Mouse (Mus musculus): ENCODE results near the gene Foxn3. TPM values are rescaled to one million over a fixed set of nuclear protein-coding genes. Genes with fewer than 3 reads are reported as not detected.

Foxn3 gene
- polyA plus RNA-seq, 1 experiment from 2014 or later, result 54.0 TPM

DNA sequence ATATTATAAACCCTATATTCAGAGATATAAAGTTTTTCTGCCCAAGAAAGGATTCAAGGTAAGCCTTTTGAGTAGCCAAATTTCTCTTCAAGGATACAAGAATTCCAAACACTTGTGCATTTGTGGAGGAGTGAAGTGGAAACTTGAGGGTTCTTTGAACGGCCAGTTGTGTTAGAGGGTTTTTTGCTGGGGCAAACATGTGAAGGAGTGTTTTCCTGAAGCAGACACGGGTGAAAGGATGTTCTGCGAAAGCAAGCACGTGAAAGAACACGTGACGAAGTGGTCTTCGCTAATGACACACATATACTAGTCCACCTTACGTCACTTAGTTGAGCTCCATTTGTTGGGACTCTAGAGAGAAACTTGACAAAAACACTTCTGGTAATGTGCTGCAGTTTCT is 162.5 kb downstream of the Foxn3 start:
- no peaks in the 10 kb centered on the region for H3K27me3 ChIP-seq (ENCODE audit: insufficient read depth, low read length)
- H3K36me3 ChIP-seq (ENCODE audit: insufficient read depth, low read length), result no peaks in the 10 kb centered on the region
- H3K4me1 ChIP-seq (replicated peaks; ENCODE audit: insufficient read depth, low read length), result no peaks in the 10 kb centered on the region
- DNase-seq (ENCODE audit: low spot score), result no peak
- ATAC-seq (replicated peaks; ENCODE audit: low FRiP score, low read depth), result no peak
- no peaks in the 10 kb centered on the region for H3K9me3 ChIP-seq (replicated peaks; ENCODE audit: low read length)
- H3K4me2 ChIP-seq (ENCODE audit: low read length), result no peak overlapping the region
- H3K4me3 ChIP-seq (replicated peaks; ENCODE audit: low read depth, low read length), result no peak overlapping the region
- no peak for TF ChIP-seq CTCF (IDR thresholded peaks at IDR 0.05; ENCODE audit: low read depth)
- WGBS, result 95% methylated on average over 8 of the region's 8 CpGs
- H3K9ac ChIP-seq (ENCODE audit: low read depth, low read length), result no peak overlapping the region
- H3K27ac ChIP-seq, result no peak overlapping the region

DNA sequence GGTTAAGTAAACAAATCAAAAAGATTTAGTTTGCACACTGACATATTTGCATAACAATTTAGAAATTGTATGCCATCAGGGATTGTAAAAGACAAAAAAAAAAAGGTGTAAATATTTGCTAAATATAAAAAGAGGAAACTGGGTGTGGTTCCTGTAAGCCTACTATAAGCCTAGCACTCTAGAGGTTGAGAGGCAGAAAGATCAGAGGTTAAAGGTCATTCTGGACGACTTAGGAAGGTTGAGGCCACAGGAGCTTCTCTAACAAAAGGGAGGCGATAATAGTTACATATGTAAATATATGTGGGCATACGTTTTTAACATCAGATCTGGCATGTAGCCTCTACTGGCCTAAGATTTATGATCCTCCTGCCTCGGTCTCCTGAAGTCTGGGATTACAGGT is 163.8 kb downstream of the Foxn3 start:
- H3K36me3 ChIP-seq (ENCODE audit: insufficient read depth, low read length), result no peaks in the 10 kb centered on the region
- TF ChIP-seq CTCF (IDR thresholded peaks at IDR 0.05; ENCODE audit: low read depth), result no peak
- no peak overlapping the region for H3K27ac ChIP-seq
- no peaks in the 10 kb centered on the region for H3K4me1 ChIP-seq (replicated peaks; ENCODE audit: insufficient read depth, low read length)
- no peak overlapping the region for H3K4me2 ChIP-seq (ENCODE audit: low read length)
- H3K9ac ChIP-seq (ENCODE audit: low read depth, low read length), result no peak overlapping the region
- WGBS, result 67% methylated on average over 4 of the region's 4 CpGs
- no peaks in the 10 kb centered on the region for H3K27me3 ChIP-seq (ENCODE audit: insufficient read depth, low read length)
- ATAC-seq (replicated peaks; ENCODE audit: low FRiP score, low read depth), result no peak
- no peaks in the 10 kb centered on the region for H3K9me3 ChIP-seq (replicated peaks; ENCODE audit: low read length)
- H3K4me3 ChIP-seq (replicated peaks; ENCODE audit: low read depth, low read length), result no peak overlapping the region
- DNase-seq (ENCODE audit: low spot score), result no peak

DNA sequence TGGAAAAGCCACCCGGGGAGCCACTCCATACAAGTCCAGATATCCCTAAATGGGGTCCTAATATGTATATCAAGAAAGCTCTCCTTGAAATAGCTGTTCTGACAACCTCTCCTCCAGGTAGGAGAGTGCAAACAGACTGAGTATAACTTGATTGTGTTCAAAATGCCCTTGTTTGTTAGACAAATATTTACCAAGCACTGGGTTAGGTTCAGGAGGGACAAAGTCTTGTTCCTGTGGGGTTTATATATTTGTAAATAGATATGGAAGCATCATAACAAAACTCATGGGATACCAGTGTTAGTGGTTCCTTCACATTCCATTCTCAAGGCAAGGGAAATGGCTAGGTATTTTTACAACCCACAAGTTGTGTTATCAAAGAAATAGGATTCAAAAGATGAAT is 166.9 kb downstream of the Foxn3 start:
- no peak for ATAC-seq (replicated peaks; ENCODE audit: low FRiP score, low read depth)

DNA sequence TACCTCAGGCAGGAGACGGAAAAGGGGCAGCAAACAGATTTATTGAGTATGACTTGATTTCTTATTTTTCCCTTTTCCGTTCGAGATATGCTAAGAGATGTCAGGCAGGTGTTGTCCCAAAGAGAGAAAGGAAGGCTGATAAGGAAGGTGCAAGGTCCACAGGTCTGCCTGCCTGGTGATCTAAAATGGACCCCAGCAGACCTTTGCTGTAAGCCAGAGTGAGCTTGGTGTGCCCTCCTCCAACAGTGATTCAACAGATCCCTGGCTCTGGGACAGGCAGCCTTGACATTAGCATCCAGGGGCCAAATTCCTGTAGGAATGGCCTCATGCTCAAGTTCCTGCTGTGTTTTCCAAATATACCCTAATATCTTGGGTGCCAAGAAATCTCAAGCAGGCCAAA is 168.3 kb downstream of the Foxn3 start:
- H3K27me3 ChIP-seq (ENCODE audit: insufficient read depth, low read length), result no peaks in the 10 kb centered on the region
- WGBS, result 76% methylated on average over 3 of the region's 3 CpGs
- peaks cover 9% of the 10 kb centered on the region for H3K4me1 ChIP-seq (replicated peaks; ENCODE audit: insufficient read depth, low read length)
- H3K9me3 ChIP-seq (replicated peaks; ENCODE audit: low read length), result no peaks in the 10 kb centered on the region
- H3K9ac ChIP-seq (ENCODE audit: low read depth, low read length), result no peak overlapping the region
- no peak for TF ChIP-seq CTCF (IDR thresholded peaks at IDR 0.05; ENCODE audit: low read depth)
- H3K4me3 ChIP-seq (replicated peaks; ENCODE audit: low read depth, low read length), result no peak overlapping the region
- no peak for ATAC-seq (replicated peaks; ENCODE audit: low FRiP score, low read depth)
- no peaks in the 10 kb centered on the region for H3K36me3 ChIP-seq (ENCODE audit: insufficient read depth, low read length)
- H3K27ac ChIP-seq, result no peak overlapping the region
- no peak overlapping the region for H3K4me2 ChIP-seq (ENCODE audit: low read length)
- DNase-seq (ENCODE audit: low spot score), result no peak

More for the DNA sequence above, 166.9 kb downstream of the Foxn3 start:
- Histone ChIP-seq H3K4me3 (replicated peaks; ENCODE audit: low read depth, low read length) (no peak overlapping the region), H3K9ac (ENCODE audit: low read depth, low read length) (no peak overlapping the region), H3K27me3 (ENCODE audit: insufficient read depth, low read length) (no peaks in the 10 kb centered on the region), H3K9me3 (replicated peaks; ENCODE audit: low read length) (no peaks in the 10 kb centered on the region), H3K27ac (no peak overlapping the region), H3K4me1 (replicated peaks; ENCODE audit: insufficient read depth, low read length) (peaks cover 4% of the 10 kb centered on the region), H3K4me2 (ENCODE audit: low read length) (no peak overlapping the region), H3K36me3 (ENCODE audit: insufficient read depth, low read length) (no peaks in the 10 kb centered on the region)
- no peak for DNase-seq (ENCODE audit: low spot score)
- no peak for TF ChIP-seq CTCF (IDR thresholded peaks at IDR 0.05; ENCODE audit: low read depth)
- WGBS, result 96% methylated on average over 1 of the region's 1 CpGs

DNA sequence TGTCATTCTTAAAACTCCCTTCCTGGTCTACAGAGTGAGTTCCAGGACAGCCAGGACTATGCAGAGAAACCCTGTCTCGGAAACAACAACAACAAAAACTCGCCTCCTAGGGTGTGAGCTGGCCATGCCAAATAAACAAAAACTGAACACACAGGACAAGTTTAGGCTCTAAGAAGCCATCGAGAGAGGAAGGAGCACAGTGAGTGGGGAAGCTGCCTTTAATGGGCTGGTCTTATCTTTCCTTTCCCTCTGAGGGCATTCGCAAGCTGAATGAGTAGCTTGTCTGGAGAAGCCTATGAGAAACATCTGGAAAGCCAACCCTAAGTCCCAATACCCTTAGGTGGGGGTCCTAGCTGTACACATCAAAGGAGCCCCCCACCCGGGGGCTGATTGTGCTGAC is 168.7 kb downstream of the Foxn3 start:
- Histone ChIP-seq H3K27me3 (ENCODE audit: insufficient read depth, low read length) (no peaks in the 10 kb centered on the region), H3K9ac (ENCODE audit: low read depth, low read length) (no peak overlapping the region), H3K9me3 (replicated peaks; ENCODE audit: low read length) (no peaks in the 10 kb centered on the region), H3K4me3 (replicated peaks; ENCODE audit: low read depth, low read length) (no peak overlapping the region), H3K4me2 (ENCODE audit: low read length) (no peak overlapping the region), H3K27ac (no peak overlapping the region), H3K4me1 (replicated peaks; ENCODE audit: insufficient read depth, low read length) (peaks cover 9% of the 10 kb centered on the region), H3K36me3 (ENCODE audit: insufficient read depth, low read length) (no peaks in the 10 kb centered on the region)
- DNase-seq (ENCODE audit: low spot score), result no peak
- 70% methylated on average over 5 of the region's 5 CpGs for WGBS
- no peak for TF ChIP-seq CTCF (IDR thresholded peaks at IDR 0.05; ENCODE audit: low read depth)
- ATAC-seq (replicated peaks; ENCODE audit: low FRiP score, low read depth), result no peak

DNA sequence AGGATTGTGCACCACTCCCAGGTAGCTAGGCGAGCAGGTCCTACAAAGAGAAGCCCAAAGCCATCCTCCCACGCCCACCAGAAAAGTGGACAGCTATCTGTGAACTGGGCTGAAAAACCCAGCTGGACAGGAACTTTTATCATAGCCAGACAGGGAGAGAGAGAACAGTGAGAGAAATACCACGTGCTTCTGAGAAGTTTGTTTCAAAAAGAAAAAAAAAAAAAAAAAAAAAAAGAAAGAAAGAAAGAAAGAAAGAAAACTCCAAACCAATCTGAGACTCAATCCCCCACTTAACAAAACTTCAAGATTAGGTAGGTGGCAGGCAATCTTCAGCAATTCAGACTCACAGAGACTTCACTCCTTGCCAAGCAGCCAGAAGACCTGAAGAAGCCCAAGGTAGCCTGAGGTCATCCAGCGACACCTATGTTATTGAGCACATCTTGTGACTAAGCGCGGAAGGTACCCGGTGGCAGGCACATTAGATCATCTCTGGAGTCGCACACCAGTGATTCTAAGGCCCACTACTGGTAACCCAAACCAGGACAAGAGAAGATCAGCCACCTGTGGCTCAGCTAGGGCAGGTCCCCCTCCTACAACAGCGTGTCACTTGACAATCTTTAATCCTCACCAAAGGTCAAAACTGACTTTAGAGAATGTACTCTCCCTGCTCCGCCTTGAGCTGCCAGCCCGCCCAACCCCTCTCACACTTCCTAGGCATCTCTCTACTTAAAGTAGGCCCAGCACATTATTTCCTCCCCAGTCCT is 169.3 kb downstream of the Foxn3 start:
- Histone ChIP-seq H3K4me3 (replicated peaks; ENCODE audit: low read depth, low read length) (no peak overlapping the region), H3K27me3 (ENCODE audit: insufficient read depth, low read length) (no peaks in the 10 kb centered on the region), H3K9me3 (replicated peaks; ENCODE audit: low read length) (no peaks in the 10 kb centered on the region), H3K4me1 (replicated peaks; ENCODE audit: insufficient read depth, low read length) (peaks cover 9% of the 10 kb centered on the region), H3K4me2 (ENCODE audit: low read length) (peak overlapping the region; percentile 90), H3K27ac (no peak overlapping the region), H3K36me3 (ENCODE audit: insufficient read depth, low read length) (no peaks in the 10 kb centered on the region), H3K9ac (ENCODE audit: low read depth, low read length) (no peak overlapping the region)
- DNase-seq (ENCODE audit: low spot score) (no peak), ATAC-seq (replicated peaks; ENCODE audit: low FRiP score, low read depth) (no peak)
- 42% methylated on average over 11 of the region's 11 CpGs for WGBS
- no peak for TF ChIP-seq CTCF (IDR thresholded peaks at IDR 0.05; ENCODE audit: low read depth)
